Mouse (Mus musculus): ENCODE measurements around the gene Cox7a1. TPM values are rescaled to one million over a fixed set of nuclear protein-coding genes. Genes with fewer than 3 reads are reported as not detected.
"Not testable (repeated sequence)": the region's sequence is repeated elsewhere in the genome, so short reads cannot be mapped to it uniquely, and the experiment has no call there.

The Cox7a1 gene
- total and polyA plus RNA-seq, 2 experiments from 2014 or later: 9.7 TPM; not detected in 1

- no peak for TF ChIP-seq CTCF (IDR thresholded peaks at IDR 0.05; ENCODE audit: low read depth)
- 91% methylated on average over 11 of the region's 11 CpGs for WGBS
Observed at GRCm38 (mm10) chr7:30178256-30178655, 5.7 kb upstream of the Cox7a1 start.

GRCm38 (mm10) chr7:30181308-30181707, 2.6 kb upstream of the Cox7a1 start:
- peak overlapping the region; percentile 43; the same call in 1 of the 2 replicates for H3K27ac ChIP-seq
- H3K36me3 ChIP-seq (ENCODE audit: insufficient read depth, low read length): peaks cover 28% of the 10 kb centered on the region
- DNase-seq (ENCODE audit: low spot score): peak; percentile 90
- TF ChIP-seq CTCF (IDR thresholded peaks at IDR 0.05; ENCODE audit: low read depth): peak; percentile 90
- H3K9me3 ChIP-seq (ENCODE audit: low read length): no peaks in the 10 kb centered on the region
- H3K4me2 ChIP-seq (ENCODE audit: low read depth, low read length): no peak overlapping the region
- peak; percentile 61; the same call in 1 of the 2 replicates for ATAC-seq
- 1% methylated on average over 4 of the region's 4 CpGs for WGBS
- H3K9ac ChIP-seq (replicated peaks; ENCODE audit: low read length): no peak overlapping the region
- peaks cover 3% of the 10 kb centered on the region; the same call in 1 of the 2 replicates for H3K4me1 ChIP-seq (ENCODE audit: insufficient read depth, low read length)
- H3K4me3 ChIP-seq (ENCODE audit: low read length): no peak overlapping the region
- H3K27me3 ChIP-seq (ENCODE audit: insufficient read depth, low read length): no peaks in the 10 kb centered on the region

More at GRCm38 (mm10) chr7:30178256-30178655, 5.7 kb upstream of the Cox7a1 start:
- no peaks in the 10 kb centered on the region for H3K9me3 ChIP-seq (ENCODE audit: low read length)
- H3K4me1 ChIP-seq (ENCODE audit: insufficient read depth, low read length): no peaks in the 10 kb centered on the region
- ATAC-seq (no peak), DNase-seq (ENCODE audit: low spot score) (no peak)
- H3K27me3 ChIP-seq (ENCODE audit: insufficient read depth, low read length): no peaks in the 10 kb centered on the region
- H3K36me3 ChIP-seq (ENCODE audit: insufficient read depth, low read length): peaks cover 23% of the 10 kb centered on the region
- no peak overlapping the region for H3K4me2 ChIP-seq (ENCODE audit: low read depth, low read length)
- no peak overlapping the region for H3K9ac ChIP-seq (replicated peaks; ENCODE audit: low read length)
- no peak overlapping the region for H3K4me3 ChIP-seq (ENCODE audit: low read length)
- H3K27ac ChIP-seq: no peak overlapping the region

GRCm38 (mm10) chr7:30181929-30182328, 2.0 kb upstream of the Cox7a1 start:
- Histone ChIP-seq H3K27ac (peak overlapping the region; percentile 43; the same call in 1 of the 2 replicates), H3K36me3 (ENCODE audit: insufficient read depth, low read length) (peaks cover 28% of the 10 kb centered on the region)
- H3K9me3 ChIP-seq (ENCODE audit: low read length); ATAC-seq; H3K4me2 ChIP-seq (ENCODE audit: low read depth, low read length); H3K4me1 ChIP-seq (ENCODE audit: insufficient read depth, low read length); H3K4me3 ChIP-seq (ENCODE audit: low read length); H3K9ac ChIP-seq (replicated peaks; ENCODE audit: low read length); H3K27me3 ChIP-seq (ENCODE audit: insufficient read depth, low read length); DNase-seq (ENCODE audit: low spot score): not testable (repeated sequence)
- 90% methylated on average over 9 of the region's 10 CpGs for whole genome bisulfite sequencing

- H3K9me3 ChIP-seq (ENCODE audit: low read length); H3K27ac ChIP-seq; H3K4me3 ChIP-seq (ENCODE audit: low read length); H3K27me3 ChIP-seq (ENCODE audit: insufficient read depth, low read length); H3K4me1 ChIP-seq (ENCODE audit: insufficient read depth, low read length); H3K9ac ChIP-seq (replicated peaks; ENCODE audit: low read length); DNase-seq (ENCODE audit: low spot score); ATAC-seq; H3K4me2 ChIP-seq (ENCODE audit: low read depth, low read length): not testable (repeated sequence)
- WGBS: 72% methylated on average over 6 of the region's 7 CpGs
- peaks cover 33% of the 10 kb centered on the region for H3K36me3 ChIP-seq (ENCODE audit: insufficient read depth, low read length)
Observed at GRCm38 (mm10) chr7:30183189-30183588, 755 bp upstream of the Cox7a1 start.

- Histone ChIP-seq H3K9ac (replicated peaks; ENCODE audit: low read length) (no peak overlapping the region), H3K9me3 (ENCODE audit: low read length) (no peaks in the 10 kb centered on the region), H3K4me2 (ENCODE audit: low read depth, low read length) (no peak overlapping the region), H3K27me3 (ENCODE audit: insufficient read depth, low read length) (no peaks in the 10 kb centered on the region), H3K27ac (no peak overlapping the region), H3K36me3 (ENCODE audit: insufficient read depth, low read length) (peaks cover 36% of the 10 kb centered on the region), H3K4me3 (ENCODE audit: low read length) (no peak overlapping the region), H3K4me1 (ENCODE audit: insufficient read depth, low read length) (peaks cover 3% of the 10 kb centered on the region; the same call in 1 of the 2 replicates)
- 73% methylated on average over 13 of the region's 13 CpGs for WGBS
- no peak for TF ChIP-seq CTCF (IDR thresholded peaks at IDR 0.05; ENCODE audit: low read depth)
- DNase-seq (ENCODE audit: low spot score) (peak; percentile 1), ATAC-seq (no peak)
Observed at GRCm38 (mm10) chr7:30184641-30185348, 851 bp downstream of the Cox7a1 start.

GRCm38 (mm10) chr7:30188344-30189115, 4.6 kb downstream of the Cox7a1 start:
- Histone ChIP-seq H3K36me3 (ENCODE audit: insufficient read depth, low read length) (peaks cover 48% of the 10 kb centered on the region), H3K9ac (replicated peaks; ENCODE audit: low read length) (no peak overlapping the region), H3K27me3 (ENCODE audit: insufficient read depth, low read length) (no peaks in the 10 kb centered on the region), H3K9me3 (ENCODE audit: low read length) (no peaks in the 10 kb centered on the region), H3K27ac (no peak overlapping the region), H3K4me2 (ENCODE audit: low read depth, low read length) (no peak overlapping the region), H3K4me3 (ENCODE audit: low read length) (no peak overlapping the region), H3K4me1 (ENCODE audit: insufficient read depth, low read length) (peaks cover 7% of the 10 kb centered on the region; the same call in 1 of the 2 replicates)
- no peak for TF ChIP-seq CTCF (IDR thresholded peaks at IDR 0.05; ENCODE audit: low read depth)
- WGBS: 90% methylated on average over 12 of the region's 12 CpGs
- no peak for ATAC-seq
- DNase-seq (ENCODE audit: low spot score): no peak

Measured in hindbrain, postnatal 0 days (tissue).